Mouse (Mus musculus) limb, embryonic 11.5 days (tissue): ENCODE results near the gene Cks1b. TPM values are rescaled to one million over a fixed set of nuclear protein-coding genes. Genes with fewer than 3 reads are reported as not detected.

Experiments used
- ATAC-seq: fragments of 200-750 bp; cut with Nextera tagmentation; 2 replicates; pipeline ENCODE4 v1.8.0; 2017; ENCODE audit warnings: low read depth; ENCODE audit not compliant: insufficient number of reproducible peaks, low FRiP score, low TSS enrichment
- DNase-seq: peaks from one replicate; pipeline ENCODE4 v3.0.0-alpha.2; 2015; ENCODE audit warnings: low spot score
- H3K27ac ChIP-seq: fragments of 300-500 bp; sonication (generic); replicated peaks from 2 replicates; pipeline ENCODE4 v1.5.1; 2014; ENCODE audit warnings: low read depth, mild to moderate bottlenecking, low read length
- H3K27me3 ChIP-seq: fragments of 300-500 bp; sonication (generic); 2 replicates; pipeline ENCODE4 v1.6.1; 2014; ENCODE audit warnings: mild to moderate bottlenecking, low read length, mixed read lengths; ENCODE audit not compliant: control insufficient read depth, insufficient read depth
- H3K36me3 ChIP-seq: fragments of 300-500 bp; sonication (generic); 2 replicates; pipeline ENCODE4 v1.6.1; 2014; ENCODE audit warnings: mild to moderate bottlenecking, low read length, moderate library complexity, mixed read lengths; ENCODE audit not compliant: control insufficient read depth, insufficient read depth
- H3K4me1 ChIP-seq: fragments of 300-500 bp; sonication (generic); 2 replicates; pipeline ENCODE4 v1.6.1; 2014; ENCODE audit warnings: low read length, mixed read lengths; ENCODE audit not compliant: control insufficient read depth, insufficient read depth
- H3K4me2 ChIP-seq: fragments of 300-500 bp; sonication (generic); 2 replicates; pipeline ENCODE4 v1.6.1; 2014; ENCODE audit warnings: low read depth, mild to moderate bottlenecking, moderate library complexity; ENCODE audit not compliant: severe bottlenecking
- H3K4me3 ChIP-seq: fragments of 300-500 bp; sonication (generic); 2 replicates; pipeline ENCODE4 v1.5.1; 2014; ENCODE audit warnings: low read depth, low read length
- H3K9ac ChIP-seq: fragments of 300-500 bp; sonication (generic); 2 replicates; pipeline ENCODE4 v1.6.1; 2014; ENCODE audit warnings: mild to moderate bottlenecking, low read length
- H3K9me3 ChIP-seq: fragments of 300-500 bp; sonication (generic); 2 replicates; pipeline ENCODE4 v1.6.1; 2016; ENCODE audit warnings: low read length; ENCODE audit not compliant: control insufficient read depth
- WGBS: fragments of 180-500 bp; shearing (Covaris S2); extraction: QIAGEN DNeasy Blood & Tissue Kit; methylation state at CpG from one replicate; pipeline ENCODE4 v1.1.7; 2014; 5-methylcytosine and 5-hydroxymethylcytosine counted together
- polyA plus RNA-seq: library from polyadenylated mRNA; unstranded; fragments of >200 nt; fragmentation: Nextera tagmentation; extraction: Ambion mirVana; gene quantifications from 2 replicates; pipeline ENCODE4 v1.2.1, GENCODE M21; 2014

The Cks1b gene
- polyA plus RNA-seq, 1 experiment from 2014 or later = 797 TPM

DNA sequence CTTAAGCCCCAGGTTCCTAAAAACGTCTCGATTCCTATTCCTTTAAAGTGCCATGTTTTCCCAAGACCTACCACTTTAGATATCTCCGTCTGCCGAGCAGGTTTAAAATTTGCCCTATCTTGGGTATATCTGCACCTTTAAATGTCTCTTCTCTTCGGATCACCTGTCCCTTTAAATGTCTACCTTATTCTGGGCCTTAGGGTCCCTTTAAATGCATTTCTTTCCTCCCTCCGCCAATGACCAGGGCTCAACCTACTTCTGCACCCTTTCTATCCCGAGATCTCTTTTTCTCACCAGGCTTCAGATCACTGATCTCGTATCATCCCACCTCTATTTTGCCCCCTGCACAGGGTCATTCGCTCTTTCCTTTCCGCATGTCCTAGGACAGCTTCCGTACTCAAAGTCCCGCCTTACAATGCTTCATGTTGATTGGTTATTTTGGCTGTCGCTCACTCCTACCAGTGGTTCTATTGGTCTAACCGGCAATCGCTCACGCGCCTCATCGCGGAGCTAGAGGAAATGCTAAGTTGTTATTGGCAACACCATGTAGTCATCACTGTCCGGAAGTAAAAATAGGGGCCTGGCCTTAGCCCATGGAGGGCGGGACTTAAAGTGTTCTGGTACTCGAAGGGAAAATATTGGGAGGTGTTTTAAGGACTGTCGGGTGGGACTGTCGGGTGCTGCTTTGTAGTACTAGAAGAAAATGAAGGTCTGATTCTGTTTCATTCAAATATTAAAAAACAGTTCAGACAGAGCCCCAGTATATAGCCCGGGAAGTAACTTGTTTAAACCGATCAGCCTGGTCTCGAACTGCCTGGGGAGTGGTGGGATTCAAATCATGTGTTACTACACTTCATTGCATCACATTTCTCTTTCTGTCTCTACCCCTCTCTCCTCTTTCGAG, 6.4 kb downstream of the Cks1b start, which contains the start of gene Flad1:
Flad1 (minus strand) TSS at position 381 of the 904 bp plus-strand sequence.
- no peaks in the 10 kb centered on the region for H3K27me3 ChIP-seq
- ATAC-seq (peak; percentile 96), DNase-seq (peak; percentile 99)
- H3K4me3 ChIP-seq = peak within 1 kb of the TSS; percentile 46
- H3K9ac ChIP-seq = peak within 1 kb of the TSS; percentile 53
- no peaks in the 10 kb centered on the region for H3K9me3 ChIP-seq
- H3K27ac ChIP-seq = no peak within 1 kb of the TSS
- peaks cover 11% of the 10 kb centered on the region for H3K4me1 ChIP-seq
- peaks cover 20% of the 10 kb centered on the region for H3K36me3 ChIP-seq
- WGBS = 6% methylated on average over 28 of the region's 28 CpGs
- peak within 1 kb of the TSS; percentile 57 for H3K4me2 ChIP-seq

DNA sequence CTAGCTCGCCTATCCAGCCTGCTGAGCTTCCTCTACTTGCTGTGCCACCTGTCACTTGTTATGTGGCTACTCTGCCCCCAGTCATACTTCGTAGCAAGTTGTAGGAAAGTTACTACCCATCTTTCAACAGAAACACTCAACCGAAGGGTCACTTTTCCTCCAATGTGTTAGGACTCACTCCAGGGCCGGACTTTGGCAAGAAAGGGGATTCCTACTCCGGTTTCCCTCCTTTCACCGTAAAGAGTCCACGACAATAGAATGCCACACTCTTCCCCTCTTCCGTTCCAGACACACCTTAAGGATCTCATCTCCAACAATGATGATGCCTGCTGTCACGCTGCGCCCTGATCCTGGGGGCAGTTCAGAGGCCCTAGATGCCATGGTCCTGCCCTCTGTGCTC, 7.3 kb downstream of the Cks1b start:
- Histone ChIP-seq H3K9me3 (no peaks in the 10 kb centered on the region), H3K4me2 (peak overlapping the region; percentile 57), H3K9ac (peak overlapping the region; percentile 47), H3K4me3 (peak overlapping the region; percentile 46), H3K27me3 (no peaks in the 10 kb centered on the region), H3K36me3 (peaks cover 13% of the 10 kb centered on the region), H3K4me1 (peaks cover 5% of the 10 kb centered on the region; the same call in 1 of the 2 replicates), H3K27ac (no peak overlapping the region)
- 79% methylated on average over 10 of the region's 10 CpGs for WGBS
- no peak for ATAC-seq
- DNase-seq = no peak

DNA sequence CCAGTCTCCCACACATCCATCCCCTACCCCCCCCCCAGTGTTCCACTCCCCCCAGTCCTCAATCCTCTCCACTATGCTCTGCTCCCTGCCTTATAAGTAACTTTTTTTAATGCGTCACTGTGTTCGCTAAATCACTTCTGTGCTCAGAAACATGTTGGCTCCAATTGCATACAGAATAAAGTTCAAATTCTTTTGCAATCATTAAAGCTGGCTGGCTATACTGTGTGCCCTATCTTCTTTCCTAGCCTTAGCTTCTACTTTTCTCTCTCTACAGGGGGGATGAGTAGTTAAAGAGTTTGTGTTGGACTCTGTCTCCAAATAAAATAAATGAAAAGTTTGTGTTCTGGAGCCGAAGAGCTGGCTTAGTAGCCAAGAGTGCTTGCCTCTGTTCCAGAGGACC, 8.5 kb downstream of the Cks1b start:
- H3K4me2 ChIP-seq = no peak overlapping the region
- no peak for ATAC-seq
- H3K4me3 ChIP-seq = no peak overlapping the region
- H3K9me3 ChIP-seq = no peaks in the 10 kb centered on the region
- no peak overlapping the region for H3K9ac ChIP-seq
- H3K36me3 ChIP-seq = peaks cover 5% of the 10 kb centered on the region
- 88% methylated on average over 3 of the region's 3 CpGs for WGBS
- H3K27ac ChIP-seq = no peak overlapping the region
- no peaks in the 10 kb centered on the region for H3K27me3 ChIP-seq
- H3K4me1 ChIP-seq = peaks cover 5% of the 10 kb centered on the region; the same call in 1 of the 2 replicates
- DNase-seq = no peak

DNA sequence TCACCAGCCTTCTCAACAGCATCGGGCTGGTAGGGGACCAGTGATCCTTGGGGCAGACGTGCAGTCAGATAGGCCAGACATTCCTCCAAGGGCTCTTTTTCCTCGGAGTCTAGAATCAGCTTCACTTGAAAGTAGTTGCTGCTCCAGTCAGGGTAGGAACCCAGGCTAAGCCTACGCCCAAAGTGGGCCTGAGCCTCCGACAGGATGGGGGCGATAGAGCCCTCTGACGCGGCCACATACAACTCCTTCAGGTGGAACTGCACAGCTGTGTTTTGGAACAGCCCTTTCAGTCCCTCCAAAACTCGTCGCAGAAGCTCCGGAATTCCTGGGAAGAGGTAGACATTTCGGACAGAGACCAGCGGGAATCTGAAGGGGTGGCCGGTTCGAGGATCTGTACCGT, 9.7 kb downstream of the Cks1b start:
- no peaks in the 10 kb centered on the region; the same call in 1 of the 2 replicates for H3K36me3 ChIP-seq

DNA sequence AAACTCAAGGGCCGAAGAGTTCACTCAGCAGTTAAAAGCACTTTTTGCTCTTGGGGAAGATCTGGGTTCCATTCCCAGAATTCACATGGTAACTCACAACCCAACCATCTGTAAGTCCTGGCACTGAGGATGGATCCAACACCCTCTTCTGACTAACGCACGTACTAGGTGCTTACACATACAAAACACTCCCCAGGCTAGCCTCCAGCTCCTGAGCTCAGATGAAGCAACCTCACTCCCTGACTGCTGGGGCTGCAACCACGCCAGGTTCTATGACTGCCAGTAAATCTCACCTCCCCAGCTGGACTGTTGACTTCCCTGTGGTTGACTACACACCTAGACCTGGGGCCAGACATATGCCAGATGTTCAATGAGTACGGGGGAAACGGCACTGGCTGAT, 11.3 kb downstream of the Cks1b start:
- no peak for ATAC-seq
- no peak overlapping the region for H3K4me3 ChIP-seq
- no peaks in the 10 kb centered on the region for H3K27me3 ChIP-seq
- peaks cover 5% of the 10 kb centered on the region; the same call in 1 of the 2 replicates for H3K4me1 ChIP-seq
- H3K9me3 ChIP-seq = no peaks in the 10 kb centered on the region
- no peak overlapping the region for H3K4me2 ChIP-seq
- no peak for DNase-seq
- WGBS = 87% methylated on average over 6 of the region's 6 CpGs
- no peak overlapping the region for H3K9ac ChIP-seq
- H3K27ac ChIP-seq = no peak overlapping the region
- peaks cover 1% of the 10 kb centered on the region for H3K36me3 ChIP-seq

More for the DNA sequence above, 9.7 kb downstream of the Cks1b start:
- Histone ChIP-seq H3K27me3 (no peaks in the 10 kb centered on the region), H3K9ac (no peak overlapping the region), H3K4me3 (no peak overlapping the region), H3K27ac (no peak overlapping the region), H3K4me1 (peaks cover 5% of the 10 kb centered on the region; the same call in 1 of the 2 replicates), H3K9me3 (no peaks in the 10 kb centered on the region), H3K4me2 (no peak overlapping the region)
- ATAC-seq (no peak), DNase-seq (no peak)
- WGBS = 59% methylated on average over 16 of the region's 16 CpGs

DNA sequence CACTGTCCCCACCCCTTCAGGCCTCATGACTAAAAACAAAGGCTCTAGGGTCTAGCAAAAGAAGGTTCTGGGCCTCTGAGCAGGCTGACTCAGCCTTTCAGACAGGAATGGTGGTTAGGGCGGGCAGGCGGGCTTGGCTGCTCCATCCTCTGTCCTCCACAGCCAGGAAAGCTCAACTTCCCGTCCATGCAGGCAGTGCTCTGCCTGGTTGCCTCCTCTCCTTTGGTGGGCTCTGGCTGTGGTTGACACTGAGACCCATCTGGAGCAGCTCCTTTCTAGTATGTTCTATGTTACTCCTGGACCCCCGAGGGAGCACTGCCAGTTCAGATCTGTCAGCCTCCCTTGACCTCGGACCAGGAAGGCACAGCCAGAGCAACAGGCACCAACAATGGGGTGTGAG, 15.5 kb downstream of the Cks1b start, which contains the start of gene Lenep:
Lenep (minus strand) TSS at position 101 of the 400 bp plus-strand sequence.
- Histone ChIP-seq H3K9me3 (no peaks in the 10 kb centered on the region), H3K36me3 (peaks cover 2% of the 10 kb centered on the region), H3K27ac (no peak within 1 kb of the TSS), H3K27me3 (no peaks in the 10 kb centered on the region), H3K4me3 (no peak within 1 kb of the TSS), H3K4me1 (no peaks in the 10 kb centered on the region), H3K9ac (no peak within 1 kb of the TSS), H3K4me2 (no peak within 1 kb of the TSS)
- DNase-seq (no peak), ATAC-seq (no peak)
- 82% methylated on average over 5 of the region's 5 CpGs for WGBS

DNA sequence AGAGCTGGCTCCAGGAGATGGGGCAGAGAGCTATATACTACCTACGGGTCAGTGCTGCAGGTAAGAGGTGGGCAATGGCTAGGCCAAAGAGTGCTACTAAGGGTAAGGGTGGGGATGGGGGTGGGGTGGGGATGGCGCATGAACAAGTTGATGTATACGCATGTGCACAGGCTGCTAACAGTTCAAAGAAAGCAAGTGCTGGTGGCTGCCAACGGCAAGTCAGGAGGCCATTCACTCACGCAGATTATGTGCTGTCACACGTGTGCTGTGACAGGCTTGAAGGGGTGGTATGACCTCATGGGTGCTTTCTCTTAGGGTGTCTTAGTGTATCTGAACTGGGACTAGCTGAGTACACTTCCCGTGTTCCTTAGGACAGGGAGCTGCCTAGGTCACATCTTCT, 16.9 kb downstream of the Cks1b start:
- Histone ChIP-seq H3K9me3 (no peaks in the 10 kb centered on the region), H3K9ac (no peak overlapping the region), H3K4me3 (no peak overlapping the region), H3K4me2 (no peak overlapping the region), H3K4me1 (0 out of 2 replicates have a peak, but pooled peaks cover 2% of the 10 kb centered on the region), H3K27ac (no peak overlapping the region), H3K36me3 (peaks cover 2% of the 10 kb centered on the region), H3K27me3 (no peaks in the 10 kb centered on the region)
- ATAC-seq (no peak), DNase-seq (no peak)
- WGBS = 87% methylated on average over 7 of the region's 7 CpGs

DNA sequence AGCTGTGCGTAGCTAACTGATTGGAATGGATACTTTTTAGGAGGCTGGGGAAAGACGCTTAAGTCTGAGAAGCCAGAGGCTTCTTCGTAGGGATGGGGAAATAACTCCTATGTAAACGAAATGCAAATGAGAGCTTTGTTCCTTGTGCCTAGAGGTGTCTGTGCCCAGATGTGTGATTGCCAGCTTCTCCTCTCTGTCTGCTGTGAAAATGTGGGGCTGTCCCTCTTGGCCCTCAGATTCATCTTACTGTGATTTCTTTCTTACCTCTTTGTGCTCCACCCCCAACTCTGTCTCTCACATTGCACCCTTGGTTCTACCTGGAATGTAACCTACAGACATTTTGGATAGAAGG, 21.6 kb downstream of the Cks1b start:
- ATAC-seq = no peak
- Histone ChIP-seq H3K9me3 (no peaks in the 10 kb centered on the region), H3K27ac (no peak overlapping the region), H3K27me3 (peaks cover 6% of the 10 kb centered on the region; the same call in 1 of the 2 replicates), H3K9ac (peak overlapping the region; percentile 65), H3K36me3 (no peaks in the 10 kb centered on the region), H3K4me1 (peaks cover 28% of the 10 kb centered on the region), H3K4me3 (peak overlapping the region; percentile 55), H3K4me2 (peak overlapping the region; percentile 99)
- peak; percentile 32 for DNase-seq
- 0% methylated on average over 4 of the region's 4 CpGs for WGBS
